Mouse (Mus musculus) MEL (cell line): ENCODE measurements around the gene Skp2. TPM values are rescaled to one million over a fixed set of nuclear protein-coding genes. Genes with fewer than 3 reads are reported as not detected.

Experiments used
- DNase-seq: peaks from one replicate; pipeline ENCODE4 v3.0.0; 2011; ENCODE audit warnings: low read depth, low spot score
- H3K27ac ChIP-seq: 2 replicates; pipeline ENCODE4 v1.5.1; 2012; ENCODE audit warnings: low read depth, mild to moderate bottlenecking, control low read depth, low read length, moderate library complexity; ENCODE audit not compliant: control insufficient read depth
- H3K27me3 ChIP-seq, 2 experiments: fragments of 150-350 bp in 1 of 2; sonication (generic) in 1 of 2; 2 replicates each; pipeline ENCODE4 v1.6.1; 2012; ENCODE audit warnings: low read length in 2 of 2, mild to moderate bottlenecking in 2 of 2, improper control_type of control experiment in 1 of 2, moderate library complexity in 1 of 2; ENCODE audit not compliant: insufficient read depth in 2 of 2, control insufficient read depth in 1 of 2
- H3K36me3 ChIP-seq, 2 experiments: 2 replicates each; pipeline ENCODE4 v1.6.1; 2012 to 2014; ENCODE audit warnings: low read length in 2 of 2, improper control_type of control experiment in 1 of 2, inconsistent platforms in 1 of 2, mild to moderate bottlenecking in 1 of 2; ENCODE audit not compliant: insufficient read depth in 2 of 2, control insufficient read depth in 1 of 2
- H3K4me1 ChIP-seq, 2 experiments: fragments of 150-350 bp in 1 of 2; sonication (generic) in 1 of 2; 2 replicates each; pipeline ENCODE4 v1.6.1; 2012; ENCODE audit warnings: low read length in 2 of 2, improper control_type of control experiment in 1 of 2, mild to moderate bottlenecking in 1 of 2; ENCODE audit not compliant: insufficient read depth in 2 of 2, control insufficient read depth in 1 of 2
- H3K4me3 ChIP-seq, 2 experiments: fragments of 150-350 bp in 1 of 2; sonication (generic) in 1 of 2; 2 replicates each; pipeline ENCODE4 v1.5.1; 2012; ENCODE audit warnings: low read depth in 2 of 2, low read length in 2 of 2, mild to moderate bottlenecking in 2 of 2, moderate library complexity in 2 of 2, control low read depth in 1 of 2, improper control_type of control experiment in 1 of 2; ENCODE audit not compliant: control insufficient read depth in 1 of 2, insufficient read depth in 1 of 2
- H3K79me2 ChIP-seq: 2 replicates; pipeline ENCODE4 v1.6.1; 2012; ENCODE audit warnings: mild to moderate bottlenecking, low read length, moderate library complexity; ENCODE audit not compliant: control insufficient read depth, poor library complexity, insufficient read depth
- H3K9ac ChIP-seq: 2 replicates; pipeline ENCODE4 v1.6.1; 2012; ENCODE audit warnings: low read depth, mild to moderate bottlenecking, control low read depth, low read length, moderate library complexity; ENCODE audit not compliant: control insufficient read depth, poor library complexity, severe bottlenecking
- H3K9me3 ChIP-seq: fragments of 150-350 bp; sonication (generic); replicated peaks from 2 replicates; pipeline ENCODE4 v1.6.1; 2012; ENCODE audit warnings: mild to moderate bottlenecking, low read length, improper control_type of control experiment, moderate library complexity; ENCODE audit not compliant: insufficient read depth
- BHLHE40 ChIP-seq: IDR thresholded peaks from 2 replicates; pipeline ENCODE4 v1.6.1; 2012; ENCODE audit warnings: low read depth, mild to moderate bottlenecking, inconsistent platforms, low read length, improper control_type of control experiment, borderline replicate concordance
- CHD1 ChIP-seq: IDR thresholded peaks from 2 replicates; pipeline ENCODE4 v1.6.1; 2012; ENCODE audit warnings: low read depth, mild to moderate bottlenecking, inconsistent platforms, low read length, improper control_type of control experiment
- CHD2 ChIP-seq: IDR thresholded peaks from 2 replicates; pipeline ENCODE4 v1.6.1; 2011; ENCODE audit warnings: low read length, improper control_type of control experiment
- CTCF ChIP-seq, 3 experiments: IDR thresholded peaks in 2 of 3; conservative IDR thresholded peaks in 1 of 3; 2 replicates each; pipeline ENCODE4 v1.5.1; 2011 to 2012; ENCODE audit warnings: low read length in 3 of 3, low read depth in 2 of 3, mild to moderate bottlenecking in 2 of 3, improper control_type of control experiment in 1 of 3, inconsistent platforms in 1 of 3, mixed read lengths in 1 of 3, moderate library complexity in 1 of 3; ENCODE audit not compliant: control insufficient read depth in 1 of 3, insufficient read depth in 1 of 3, poor library complexity in 1 of 3, severe bottlenecking in 1 of 3
- E2F4 ChIP-seq: IDR thresholded peaks from 2 replicates; pipeline ENCODE4 v1.6.1; 2011; ENCODE audit warnings: low read depth, low read length, improper control_type of control experiment, borderline replicate concordance
- ELF1 ChIP-seq: IDR thresholded peaks from 2 replicates; pipeline ENCODE4 v1.6.1; 2014; ENCODE audit warnings: low read depth, mild to moderate bottlenecking, inconsistent platforms, low read length, improper control_type of control experiment, moderate library complexity
- ETS1 ChIP-seq: IDR thresholded peaks from 2 replicates; pipeline ENCODE4 v1.6.1; 2012; ENCODE audit warnings: low read depth, mild to moderate bottlenecking, inconsistent platforms, low read length, improper control_type of control experiment, moderate library complexity
- GABPA ChIP-seq: IDR thresholded peaks from 2 replicates; pipeline ENCODE4 v1.6.1; 2012; ENCODE audit warnings: low read depth, mild to moderate bottlenecking, inconsistent platforms, low read length, improper control_type of control experiment, moderate library complexity
- GATA1 ChIP-seq: IDR thresholded peaks from 2 replicates; pipeline ENCODE4 v1.6.1; 2011; ENCODE audit warnings: low read depth, low read length, improper control_type of control experiment
- HCFC1 ChIP-seq: IDR thresholded peaks from 2 replicates; pipeline ENCODE4 v1.6.1; 2012; ENCODE audit warnings: low read depth, mild to moderate bottlenecking, inconsistent platforms, low read length, improper control_type of control experiment, moderate library complexity
- JUND ChIP-seq: IDR thresholded peaks from 2 replicates; pipeline ENCODE4 v1.6.1; 2011; ENCODE audit warnings: low read depth, mild to moderate bottlenecking, improper control_type of control experiment, low read length
- KAT2A ChIP-seq: conservative IDR thresholded peaks from 2 replicates; pipeline ENCODE4 v1.6.1; 2012; ENCODE audit warnings: low read depth, low read length, improper control_type of control experiment, inconsistent platforms
- MAFK ChIP-seq: IDR thresholded peaks from 2 replicates; pipeline ENCODE4 v1.6.1; 2011; ENCODE audit warnings: low read depth, mild to moderate bottlenecking, low read length, improper control_type of control experiment, borderline replicate concordance
- MAX ChIP-seq: IDR thresholded peaks from 2 replicates; pipeline ENCODE4 v1.6.1; 2011; ENCODE audit warnings: low read length, improper control_type of control experiment
- MAZ ChIP-seq: IDR thresholded peaks from 2 replicates; pipeline ENCODE4 v1.6.1; 2012; ENCODE audit warnings: low read depth, mild to moderate bottlenecking, inconsistent platforms, low read length, improper control_type of control experiment
- MEF2A ChIP-seq: IDR thresholded peaks from 2 replicates; pipeline ENCODE4 v1.6.1; 2014; ENCODE audit warnings: low read depth, mild to moderate bottlenecking, inconsistent platforms, low read length, improper control_type of control experiment; ENCODE audit not compliant: poor library complexity, insufficient replicate concordance, severe bottlenecking; ENCODE audit errors: extremely low read depth
- MXI1 ChIP-seq: IDR thresholded peaks from 2 replicates; pipeline ENCODE4 v1.6.1; 2011; ENCODE audit warnings: mild to moderate bottlenecking, low read depth, low read length, improper control_type of control experiment
- MYB ChIP-seq: IDR thresholded peaks from 2 replicates; pipeline ENCODE4 v1.6.1; 2011; ENCODE audit warnings: mild to moderate bottlenecking, low read depth, low read length, improper control_type of control experiment
- MYC ChIP-seq: IDR thresholded peaks from 2 replicates; pipeline ENCODE4 v1.6.1; 2011; ENCODE audit warnings: low read depth, mild to moderate bottlenecking, low read length, improper control_type of control experiment, moderate library complexity
- NELFE ChIP-seq: IDR thresholded peaks from 2 replicates; pipeline ENCODE4 v1.6.1; 2011; ENCODE audit warnings: low read depth, low read length, improper control_type of control experiment
- NRF1 ChIP-seq: IDR thresholded peaks from 2 replicates; pipeline ENCODE4 v1.6.1; 2014; ENCODE audit warnings: low read depth, mild to moderate bottlenecking, inconsistent platforms, low read length, improper control_type of control experiment, moderate library complexity; ENCODE audit not compliant: poor library complexity, insufficient read depth, severe bottlenecking
- POLR2A ChIP-seq, 2 experiments: IDR thresholded peaks; 2 replicates each; pipeline ENCODE4 v1.6.1; 2011 to 2012; ENCODE audit warnings: low read length in 2 of 2, mild to moderate bottlenecking in 2 of 2, control low read depth in 1 of 2, improper control_type of control experiment in 1 of 2, low read depth in 1 of 2, moderate library complexity in 1 of 2; ENCODE audit not compliant: control insufficient read depth in 1 of 2, insufficient read depth in 1 of 2, poor library complexity in 1 of 2
- POLR2AphosphoS2 ChIP-seq: IDR thresholded peaks from 2 replicates; pipeline ENCODE4 v1.6.1; 2011; ENCODE audit warnings: low read length, improper control_type of control experiment
- POLR2AphosphoS5 ChIP-seq: IDR thresholded peaks from 2 replicates; pipeline ENCODE4 v1.6.1; 2012; ENCODE audit warnings: low read depth, borderline replicate concordance, mild to moderate bottlenecking, inconsistent platforms, low read length, moderate library complexity, mixed read lengths
- RAD21 ChIP-seq: IDR thresholded peaks from 2 replicates; pipeline ENCODE4 v1.6.1; 2011; ENCODE audit warnings: mild to moderate bottlenecking, low read depth, low read length, improper control_type of control experiment
- RCOR1 ChIP-seq: IDR thresholded peaks from 2 replicates; pipeline ENCODE4 v1.6.1; 2012; ENCODE audit warnings: low read depth, mild to moderate bottlenecking, inconsistent platforms, low read length, improper control_type of control experiment
- SIN3A ChIP-seq: IDR thresholded peaks from 2 replicates; pipeline ENCODE4 v1.6.1; 2012; ENCODE audit warnings: low read length, improper control_type of control experiment, inconsistent platforms
- SMC3 ChIP-seq: IDR thresholded peaks from 2 replicates; pipeline ENCODE4 v1.6.1; 2011; ENCODE audit warnings: low read depth, low read length, improper control_type of control experiment
- TBP ChIP-seq: IDR thresholded peaks from 2 replicates; pipeline ENCODE4 v1.8.0; 2011; ENCODE audit warnings: low read depth, low read length, improper control_type of control experiment
- TCF12 ChIP-seq: IDR thresholded peaks from 2 replicates; pipeline ENCODE4 v1.6.1; 2014; ENCODE audit warnings: low read depth, mild to moderate bottlenecking, inconsistent platforms, low read length, improper control_type of control experiment, moderate library complexity
- UBTF ChIP-seq: IDR thresholded peaks from 2 replicates; pipeline ENCODE4 v1.6.1; 2012; ENCODE audit warnings: low read depth, mild to moderate bottlenecking, inconsistent platforms, low read length, improper control_type of control experiment, moderate library complexity, borderline replicate concordance; ENCODE audit not compliant: insufficient read depth
- USF1 ChIP-seq: IDR thresholded peaks from 2 replicates; pipeline ENCODE4 v1.6.1; 2014; ENCODE audit warnings: low read depth, mild to moderate bottlenecking, inconsistent platforms, low read length, improper control_type of control experiment, moderate library complexity
- USF2 ChIP-seq, 2 experiments: IDR thresholded peaks; 2 replicates each; pipeline ENCODE4 v1.6.1; 2011 to 2012; ENCODE audit warnings: improper control_type of control experiment in 2 of 2, low read length in 2 of 2, borderline replicate concordance in 1 of 2, inconsistent platforms in 1 of 2, low read depth in 1 of 2, mild to moderate bottlenecking in 1 of 2; ENCODE audit not compliant: insufficient read depth in 1 of 2
- ZC3H11A ChIP-seq: IDR thresholded peaks from 2 replicates; pipeline ENCODE4 v1.6.1; 2012; ENCODE audit warnings: low read depth, mild to moderate bottlenecking, inconsistent platforms, low read length, improper control_type of control experiment
- ZKSCAN1 ChIP-seq: IDR thresholded peaks from 2 replicates; pipeline ENCODE4 v1.6.1; 2012; ENCODE audit warnings: low read depth, mild to moderate bottlenecking, inconsistent platforms, low read length, improper control_type of control experiment, moderate library complexity
- ZMIZ1 ChIP-seq: IDR thresholded peaks from 2 replicates; pipeline ENCODE4 v1.6.1; 2012; ENCODE audit warnings: low read depth, mild to moderate bottlenecking, inconsistent platforms, low read length, improper control_type of control experiment, moderate library complexity
- ZNF384 ChIP-seq: IDR thresholded peaks from 2 replicates; pipeline ENCODE4 v1.6.1; 2012; ENCODE audit warnings: low read depth, mild to moderate bottlenecking, inconsistent platforms, low read length, improper control_type of control experiment
- polyA plus RNA-seq, 2 experiments: library from polyadenylated mRNA; stranded (reverse) in 1 of 2; unstranded in 1 of 2; fragments of >175 nt in 1 of 2; fragments of >200 nt in 1 of 2; gene quantifications; 2 replicates each; pipeline versions ENCODE4 v1.2.1 to v1.2.4; 2012; ENCODE audit warnings: low replicate concordance in 2 of 2, low read depth in 1 of 2; ENCODE audit not compliant: insufficient read length in 2 of 2, insufficient read depth in 1 of 2, missing spikeins in 1 of 2
- total RNA-seq: library from RNA; depleted of rRNA; stranded (reverse); fragments of 300-350 nt; gene quantifications from 2 replicates; pipeline ENCODE4 v1.2.3, GENCODE M21; 2012

Gene Skp2
- total and polyA plus RNA-seq, 3 experiments = 46.9 to 61.4 TPM; not detected in 1

- no peaks in the 10 kb centered on the region for H3K9me3 ChIP-seq
- H3K4me3 ChIP-seq = peak within 1 kb of the TSS; percentile 70 to 84
- DNase-seq = peak; percentile 99
- H3K36me3 ChIP-seq = peaks cover 0 to 26% of the 10 kb centered on the region in 2 experiments
- peaks cover 42% of the 10 kb centered on the region for H3K79me2 ChIP-seq
- peak within 1 kb of the TSS; percentile 65 for H3K27ac ChIP-seq
- H3K9ac ChIP-seq = peak within 1 kb of the TSS; percentile 87
- no peaks in the 10 kb centered on the region for H3K27me3 ChIP-seq
- H3K4me1 ChIP-seq = peaks cover 7 to 21% of the 10 kb centered on the region in 2 experiments
- TF ChIP-seq MYB (no peak), ZNF384 (no peak), CTCF (IDR thresholded peaks at IDR 0.05 in 2 of 3, conservative IDR thresholded peaks at IDR 0.05 in 1 of 3; ENCODE audit: control insufficient read depth in 1 of 3, insufficient read depth in 1 of 3, low read depth in 2 of 3, low read length in 3 of 3, poor library complexity in 1 of 3, severe bottlenecking in 1 of 3) (no peak), ZC3H11A (no peak), GABPA (no peak), TCF12 (peak; percentile 55), MEF2A (no peak), E2F4 (peak; percentile 88; the same call in 1 of the 2 replicates), CHD1 (no peak), KAT2A (peak; percentile 84), ZMIZ1 (peak; percentile 34; the same call in 1 of the 2 replicates), USF1 (0 out of 2 replicates have a peak, but pooled peaks have one; percentile 17), MAX (0 out of 2 replicates have a peak, but pooled peaks have one; percentile 35), SMC3 (no peak), CHD2 (no peak), POLR2A (IDR thresholded peaks at IDR 0.05; ENCODE audit: control insufficient read depth in 1 of 2, insufficient read depth in 1 of 2, low read depth in 1 of 2, low read length in 2 of 2, poor library complexity in 1 of 2) (peak; percentile 65 to 94; a peak in 3 of 4 replicates), POLR2AphosphoS5 (no peak), MAFK (no peak), POLR2AphosphoS2 (peak; percentile 78), RCOR1 (no peak), ETS1 (no peak; the same call in 1 of the 2 replicates), GATA1 (no peak), USF2 (IDR thresholded peaks at IDR 0.05; ENCODE audit: borderline replicate concordance in 1 of 2, insufficient read depth in 1 of 2, low read depth in 1 of 2, low read length in 2 of 2) (no peak), TBP (peak; percentile 55; the same call in 1 of the 2 replicates), ZKSCAN1 (no peak), HCFC1 (peak; percentile 97), MAZ (peak; percentile 73; the same call in 1 of the 2 replicates), MYC (peak; percentile 8; the same call in 1 of the 2 replicates), MXI1 (peak; percentile 76), ELF1 (peak; percentile 91), JUND (no peak), UBTF (no peak), RAD21 (no peak), SIN3A (peak; percentile 92), NRF1 (peak; percentile 47; the same call in 1 of the 2 replicates), NELFE (peak; percentile 85), BHLHE40 (no peak)
These were observed 15.0 kb downstream of the Skp2 start, which contains the start of gene Lmbrd2 for GRCm38 (mm10) chr15:9140252-9140680. Gene Lmbrd2, plus strand, starts transcription at chr15:9140550.
